Mouse (Mus musculus): ENCODE data around the gene Klk7.

- no peak for TF ChIP-seq CTCF (IDR thresholded peaks at IDR 0.05; ENCODE audit: low read depth, low read length)
- TF ChIP-seq POLR2A (IDR thresholded peaks at IDR 0.05; ENCODE audit: borderline replicate concordance, low read depth, low read length): no peak
Measured at GRCm38 (mm10) chr7:43781541-43781940, 29.6 kb upstream of the Klk7 start.

Measured in bone marrow macrophage, adult 2 months (primary cell).